Mouse (Mus musculus) midbrain, embryonic 14.5 days (tissue): ENCODE measurements at regions not wholly inside any gene's neighbourhood (a gene's known extent, or its start where the extent isn't known, plus 50 kb on each side); places are given as distances from the start of the nearest gene placed in this dataset.
"Not testable (repeated sequence)": the region's sequence is repeated elsewhere in the genome, so short reads cannot be mapped to it uniquely, and the experiment has no call there.

ENCODE experiments used
- ATAC-seq: fragments of 200-750 bp; cut with Nextera tagmentation; 2 replicates; pipeline ENCODE4 v1.8.0; 2017; ENCODE audit warnings: moderate number of reproducible peaks, moderate library complexity; ENCODE audit not compliant: low FRiP score, low TSS enrichment
- DNase-seq: peaks from one replicate; pipeline ENCODE4 v3.0.0-alpha.2; 2015
- H3K27ac ChIP-seq: fragments of 300-500 bp; sonication (generic); replicated peaks from 2 replicates; pipeline ENCODE4 v1.5.1; 2014; ENCODE audit warnings: mild to moderate bottlenecking, low read depth, low read length, moderate library complexity
- H3K27me3 ChIP-seq: fragments of 300-500 bp; sonication (generic); 2 replicates; pipeline ENCODE4 v1.6.1; 2014; ENCODE audit warnings: low read length, control low read depth, mixed read lengths; ENCODE audit not compliant: control insufficient read depth, insufficient read depth
- H3K36me3 ChIP-seq: fragments of 300-500 bp; sonication (generic); 2 replicates; pipeline ENCODE4 v1.6.1; 2014; ENCODE audit warnings: low read length, control low read depth; ENCODE audit not compliant: control insufficient read depth, insufficient read depth
- H3K4me1 ChIP-seq: fragments of 300-500 bp; sonication (generic); 2 replicates; pipeline ENCODE4 v1.6.1; 2014; ENCODE audit warnings: mild to moderate bottlenecking, antibody characterized with exemption, low read length, control low read depth; ENCODE audit not compliant: control insufficient read depth, insufficient read depth
- H3K4me2 ChIP-seq: fragments of 300-500 bp; sonication (generic); 2 replicates; pipeline ENCODE4 v1.6.1; 2014; ENCODE audit warnings: mild to moderate bottlenecking, low read length, moderate library complexity
- H3K4me3 ChIP-seq: fragments of 300-500 bp; sonication (generic); replicated peaks from 2 replicates; pipeline ENCODE4 v1.5.1; 2014; ENCODE audit warnings: low read depth, low read length
- H3K9ac ChIP-seq: fragments of 300-500 bp; sonication (generic); replicated peaks from 2 replicates; pipeline ENCODE4 v1.6.1; 2014; ENCODE audit warnings: mild to moderate bottlenecking, low read length, moderate library complexity
- H3K9me3 ChIP-seq: fragments of 300-500 bp; sonication (generic); 2 replicates; pipeline ENCODE4 v1.6.1; 2016; ENCODE audit warnings: low read length, control low read depth, mixed read lengths; ENCODE audit not compliant: control insufficient read depth
- WGBS: fragments of 180-500 bp; shearing (Covaris S2); extraction: QIAGEN DNeasy Blood & Tissue Kit; methylation state at CpG from one replicate; pipeline ENCODE4 v1.1.7; 2014; 5-methylcytosine and 5-hydroxymethylcytosine counted together

- no peaks in the 10 kb centered on the region for H3K4me1 ChIP-seq
- H3K9me3 ChIP-seq: no peaks in the 10 kb centered on the region; the same call in 1 of the 2 replicates
- no peak overlapping the region for H3K27ac ChIP-seq
- DNase-seq (no peak), ATAC-seq (no peak)
- H3K27me3 ChIP-seq: no peaks in the 10 kb centered on the region
- H3K4me2 ChIP-seq: no peak overlapping the region
- H3K4me3 ChIP-seq: no peak overlapping the region
- H3K36me3 ChIP-seq: no peaks in the 10 kb centered on the region
- H3K9ac ChIP-seq: no peak overlapping the region
- WGBS: 80% methylated on average over 5 of the region's 5 CpGs
Measured at GRCm38 (mm10) chr12:113422736-113423254, 66.5 kb upstream of the Adam6b start.

DNA sequence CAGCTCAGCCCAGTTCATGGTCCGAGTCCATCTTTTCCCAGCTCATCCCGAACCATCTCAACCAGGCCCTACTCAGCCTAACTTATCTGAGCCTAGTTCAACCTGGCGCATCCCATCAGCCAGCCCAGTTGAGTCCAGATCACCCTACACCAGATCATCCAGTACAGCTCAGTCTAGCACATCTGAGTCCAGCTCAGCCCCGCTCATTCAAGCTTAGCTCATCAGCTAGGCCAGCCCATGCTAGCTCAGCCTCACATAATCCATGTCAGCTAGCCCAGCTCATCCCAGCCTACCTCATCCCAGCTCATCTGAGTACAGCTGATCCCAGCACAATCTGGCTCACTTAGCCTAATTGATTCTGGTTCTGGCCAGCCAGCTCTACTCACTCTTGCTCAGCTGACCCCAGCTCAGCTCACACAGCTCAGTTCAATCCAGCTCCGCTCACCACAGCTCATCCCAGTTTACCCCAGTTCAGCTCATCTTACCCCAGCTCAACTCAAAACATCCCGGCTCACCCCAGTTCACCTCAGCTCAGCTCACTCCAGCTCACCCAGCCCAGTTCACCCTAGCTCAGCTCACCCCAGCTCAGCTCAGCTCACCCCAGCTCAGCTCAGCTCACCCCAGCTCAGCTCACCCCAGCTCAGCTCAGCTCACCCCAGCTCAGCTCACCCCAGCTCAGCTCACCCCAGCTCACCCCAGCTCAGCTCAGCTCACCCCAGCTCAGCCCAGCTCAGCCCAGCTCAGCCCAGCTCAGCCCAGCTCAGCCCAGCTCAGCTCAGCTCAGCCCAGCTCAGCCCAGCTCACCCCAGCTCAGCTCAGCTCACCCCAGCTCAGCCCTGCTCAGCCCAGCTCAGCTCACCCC, 65.3 kb upstream of the Adam6b start:
- no peak overlapping the region for H3K4me2 ChIP-seq
- H3K9ac ChIP-seq: no peak overlapping the region
- H3K9me3 ChIP-seq: 0 out of 2 replicates have a peak, but pooled peaks cover 1% of the 10 kb centered on the region
- H3K27me3 ChIP-seq: no peaks in the 10 kb centered on the region
- no peak for DNase-seq
- WGBS: 89% methylated on average over 6 of the region's 6 CpGs
- H3K36me3 ChIP-seq: no peaks in the 10 kb centered on the region
- no peak overlapping the region for H3K27ac ChIP-seq
- H3K4me3 ChIP-seq: no peak overlapping the region
- ATAC-seq: 0 out of 2 replicates have a peak, but pooled peaks have one; percentile 22
- H3K4me1 ChIP-seq: no peaks in the 10 kb centered on the region

DNA sequence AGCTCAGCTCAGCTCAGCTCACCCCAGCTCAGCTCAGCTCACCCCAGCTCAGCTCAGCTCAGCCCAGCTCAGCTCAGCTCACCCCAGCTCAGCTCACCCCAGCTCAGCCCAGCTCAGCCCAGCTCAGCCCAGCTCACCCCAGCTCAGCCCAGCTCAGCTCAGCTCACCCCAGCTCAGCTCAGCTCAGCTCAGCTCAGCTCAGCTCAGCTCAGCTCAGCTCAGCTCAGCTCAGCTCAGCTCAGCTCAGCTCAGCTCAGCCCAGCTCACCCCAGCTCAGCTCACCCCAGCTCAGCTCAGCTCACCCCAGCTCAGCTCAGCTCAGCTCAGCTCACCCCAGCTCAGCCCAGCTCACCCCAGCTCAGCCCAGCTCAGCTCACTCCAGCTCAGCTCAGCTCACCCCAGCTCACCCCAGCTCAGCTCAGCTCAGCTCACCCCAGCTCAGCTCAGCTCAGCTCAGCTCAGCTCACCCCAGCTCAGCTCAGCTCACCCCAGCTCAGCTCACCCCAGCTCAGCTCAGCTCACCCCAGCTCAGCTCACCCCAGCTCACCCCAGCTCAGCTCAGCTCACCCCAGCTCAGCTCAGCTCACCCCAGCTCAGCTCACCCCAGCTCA, 64.6 kb upstream of the Adam6b start:
- not testable (repeated sequence) for H3K27me3 ChIP-seq, H3K9me3 ChIP-seq, H3K36me3 ChIP-seq, H3K4me2 ChIP-seq, DNase-seq, H3K4me1 ChIP-seq, H3K9ac ChIP-seq, H3K27ac ChIP-seq, ATAC-seq, H3K4me3 ChIP-seq

DNA sequence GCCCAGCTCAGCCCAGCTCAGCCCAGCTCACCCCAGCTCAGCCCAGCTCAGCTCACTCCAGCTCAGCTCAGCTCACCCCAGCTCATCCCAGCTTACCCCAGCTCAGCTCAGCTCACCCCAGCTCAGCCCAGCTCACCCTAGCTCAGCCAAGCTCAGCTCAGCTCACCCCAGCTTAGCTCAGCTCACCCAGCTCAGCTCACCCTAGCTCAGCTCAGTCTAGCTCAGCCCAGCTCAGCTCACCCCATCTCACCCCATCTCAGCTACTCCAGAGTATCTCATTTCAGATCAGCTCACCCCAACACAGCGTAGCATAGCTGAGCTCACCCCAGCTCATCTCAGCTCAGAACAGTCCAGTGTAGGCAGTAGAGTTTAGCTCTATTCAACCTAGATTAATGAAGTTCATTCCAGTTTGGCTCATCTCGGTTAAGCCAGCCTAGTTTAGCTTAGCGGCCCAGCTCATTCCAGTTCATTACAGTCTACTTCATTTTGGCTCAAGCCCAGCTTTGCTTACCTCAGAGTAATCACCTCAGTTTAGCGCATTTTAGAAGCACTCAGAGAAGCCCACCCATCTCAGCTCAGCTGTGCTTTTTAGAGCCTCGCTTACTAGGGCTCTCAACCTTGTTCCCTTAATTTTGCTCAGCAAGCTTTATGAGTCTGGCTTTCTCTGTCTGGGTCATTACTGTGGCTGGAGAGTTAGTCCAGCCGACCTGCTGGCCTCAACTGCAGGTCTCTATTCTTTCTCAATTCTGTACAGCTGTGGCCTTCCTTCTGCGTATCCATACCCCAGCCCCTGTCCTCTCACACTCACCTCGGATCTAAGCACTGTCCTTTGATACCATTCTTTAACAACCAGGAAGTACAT, 63.9 kb upstream of the Adam6b start:
- Histone ChIP-seq H3K4me3 (no peak overlapping the region), H3K9me3 (peaks cover 10% of the 10 kb centered on the region; the same call in 1 of the 2 replicates), H3K4me1 (no peaks in the 10 kb centered on the region), H3K9ac (no peak overlapping the region), H3K36me3 (no peaks in the 10 kb centered on the region), H3K4me2 (no peak overlapping the region), H3K27me3 (no peaks in the 10 kb centered on the region), H3K27ac (no peak overlapping the region)
- ATAC-seq (no peak), DNase-seq (no peak)
- 89% methylated on average over 8 of the region's 8 CpGs for whole genome bisulfite sequencing

GRCm38 (mm10) chr12:113426636-113427035, 62.7 kb upstream of the Adam6b start:
- 89% methylated on average over 4 of the region's 4 CpGs for WGBS
- H3K27ac ChIP-seq: no peak overlapping the region
- peaks cover 13% of the 10 kb centered on the region; the same call in 1 of the 2 replicates for H3K9me3 ChIP-seq
- H3K9ac ChIP-seq: no peak overlapping the region
- ATAC-seq (no peak), DNase-seq (no peak)
- no peaks in the 10 kb centered on the region for H3K4me1 ChIP-seq
- no peak overlapping the region for H3K4me3 ChIP-seq
- no peaks in the 10 kb centered on the region for H3K36me3 ChIP-seq
- H3K4me2 ChIP-seq: no peak overlapping the region
- H3K27me3 ChIP-seq: no peaks in the 10 kb centered on the region

- peaks cover 13% of the 10 kb centered on the region; the same call in 1 of the 2 replicates for H3K9me3 ChIP-seq
- no peaks in the 10 kb centered on the region for H3K4me1 ChIP-seq
- no peak overlapping the region for H3K4me2 ChIP-seq
- no peaks in the 10 kb centered on the region for H3K27me3 ChIP-seq
- H3K36me3 ChIP-seq: no peaks in the 10 kb centered on the region
- WGBS: 88% methylated on average over 4 of the region's 4 CpGs
- H3K9ac ChIP-seq: no peak overlapping the region
- no peak overlapping the region for H3K4me3 ChIP-seq
- ATAC-seq (no peak), DNase-seq (no peak)
- H3K27ac ChIP-seq: no peak overlapping the region
Measured at GRCm38 (mm10) chr12:113427339-113427738, 62.0 kb upstream of the Adam6b start.

- no peaks in the 10 kb centered on the region for H3K36me3 ChIP-seq
- DNase-seq: no peak
- peaks cover 13% of the 10 kb centered on the region; the same call in 1 of the 2 replicates for H3K9me3 ChIP-seq
- WGBS: 76% methylated on average over 3 of the region's 3 CpGs
- H3K27me3 ChIP-seq: no peaks in the 10 kb centered on the region
- H3K27ac ChIP-seq: no peak overlapping the region
- H3K4me1 ChIP-seq: no peaks in the 10 kb centered on the region
- H3K9ac ChIP-seq: no peak overlapping the region
- ATAC-seq: no peak
- no peak overlapping the region for H3K4me2 ChIP-seq
- no peak overlapping the region for H3K4me3 ChIP-seq
Measured at GRCm38 (mm10) chr12:113428461-113428860, 60.9 kb upstream of the Adam6b start.

DNA sequence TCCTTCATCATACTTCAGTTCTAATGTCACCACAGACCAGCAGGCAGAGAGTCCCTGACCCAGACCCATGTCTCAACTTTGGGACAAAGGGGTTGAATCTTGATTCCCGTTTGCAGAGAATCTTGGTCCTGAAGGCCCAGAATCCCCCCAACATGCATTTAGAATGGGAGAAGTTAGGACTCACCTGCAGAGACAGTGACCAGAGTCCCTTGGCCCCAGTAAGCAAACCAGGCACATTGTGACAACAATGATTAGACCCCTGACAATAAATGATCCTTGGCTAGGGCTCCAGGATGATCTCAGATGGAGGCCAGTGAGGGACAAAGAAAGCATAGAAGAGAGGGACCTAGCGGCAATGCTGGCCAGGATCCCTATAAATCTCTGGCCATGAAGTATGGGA, 60.4 kb upstream of the Adam6b start:
- no peak overlapping the region for H3K9ac ChIP-seq
- peaks cover 16% of the 10 kb centered on the region; the same call in 1 of the 2 replicates for H3K9me3 ChIP-seq
- H3K4me3 ChIP-seq: no peak overlapping the region
- H3K27me3 ChIP-seq: no peaks in the 10 kb centered on the region
- H3K36me3 ChIP-seq: no peaks in the 10 kb centered on the region
- ATAC-seq (no peak), DNase-seq (no peak)
- H3K4me1 ChIP-seq: no peaks in the 10 kb centered on the region
- H3K4me2 ChIP-seq: no peak overlapping the region
- 78% methylated on average over 2 of the region's 2 CpGs for WGBS
- H3K27ac ChIP-seq: no peak overlapping the region
